Mouse (Mus musculus) layer of hippocampus, postnatal 10 days (tissue): ENCODE data around the gene Hes3. TPM values are rescaled to one million over a fixed set of nuclear protein-coding genes. Genes with fewer than 3 reads are reported as not detected.
A peak's percentile ranks its signal among the peaks of the same experiment; 100 is the strongest.

Experiments
- DNase-seq, 2 experiments: peaks; one replicate each; pipeline ENCODE4 v3.0.0; 2021; ENCODE audit warnings: low spot score in 2 of 2
- total RNA-seq, 2 experiments: library from RNA; stranded (reverse); gene quantifications; 2 replicates each; pipeline ENCODE4 v1.2.3; 2021

Hes3 gene
- total RNA-seq, 2 experiments from 2014 or later: not detected

- DNase-seq: no peak
Measured at GRCm38 (mm10) chr4:152305991-152306390, 14.5 kb upstream of the Hes3 start.

- DNase-seq: no peak
Measured at GRCm38 (mm10) chr4:152304685-152305084, 13.2 kb upstream of the Hes3 start.

GRCm38 (mm10) chr4:152303172-152303571, 11.7 kb upstream of the Hes3 start:
- no peak for DNase-seq

DNA sequence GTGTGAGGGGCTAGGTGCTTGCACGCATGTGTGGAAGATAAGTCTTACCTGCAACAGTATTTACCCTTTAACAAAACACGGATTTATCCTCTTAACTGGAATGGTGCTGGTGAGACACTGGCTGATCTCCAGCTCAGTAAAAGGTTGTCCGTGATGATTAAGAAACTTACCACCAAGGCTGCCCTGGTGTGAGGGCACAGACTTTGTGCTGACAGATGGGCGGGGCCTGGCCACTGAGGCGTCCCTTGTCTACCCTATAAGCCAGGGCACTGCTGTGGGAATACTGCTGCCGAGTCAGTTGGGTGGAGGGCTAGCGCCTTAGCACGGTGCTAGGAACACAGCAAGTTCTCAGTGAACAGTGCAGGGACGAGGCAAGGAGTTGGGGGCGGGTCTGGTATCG, 10.6 kb upstream of the Hes3 start:
- DNase-seq: no peak

DNA sequence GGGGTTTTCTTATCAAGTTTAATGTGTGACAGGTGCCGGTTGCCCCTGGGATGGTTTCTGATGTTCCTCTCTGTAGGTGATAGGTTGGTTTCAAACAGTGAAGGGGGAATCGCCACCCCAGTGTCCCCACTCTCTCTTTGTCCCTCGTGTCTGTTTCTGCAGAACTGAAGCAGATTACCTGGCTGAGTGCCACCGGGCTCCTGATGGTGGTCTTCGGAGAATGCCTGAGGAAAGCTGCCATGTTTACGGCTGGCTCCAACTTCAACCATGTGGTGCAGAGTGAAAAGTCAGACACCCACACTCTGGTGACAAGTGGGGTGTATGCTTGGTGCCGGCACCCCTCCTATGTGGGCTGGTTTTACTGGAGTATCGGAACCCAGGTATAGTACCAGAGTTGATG, 8.9 kb upstream of the Hes3 start:
- DNase-seq: no peak

DNA sequence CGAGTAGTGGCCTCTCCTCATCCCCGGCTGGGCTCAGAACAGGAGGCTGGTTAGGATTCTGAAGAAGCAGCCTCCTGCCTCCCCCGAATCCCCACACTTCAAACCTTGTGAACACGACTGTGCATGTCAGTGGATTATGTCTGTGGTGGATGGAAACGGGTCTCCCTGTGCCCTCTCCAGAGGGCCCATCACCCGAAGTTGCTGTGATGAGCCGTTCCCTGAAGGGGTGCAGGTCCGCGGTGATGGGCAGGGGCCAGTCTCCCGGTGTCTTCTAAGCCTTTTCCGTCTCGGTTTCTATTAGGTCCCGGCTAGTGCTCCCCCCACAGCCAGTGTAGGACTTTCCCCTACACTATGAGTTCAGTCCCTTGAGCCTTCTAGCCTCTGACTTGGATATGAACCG, 7.4 kb upstream of the Hes3 start:
- no peak for DNase-seq

GRCm38 (mm10) chr4:152296874-152297861, 5.7 kb upstream of the Hes3 start, which contains the start of gene Icmt:
Gene Icmt, plus strand, starts transcription at chr4:152297227.
- peak; percentile 99 for DNase-seq

GRCm38 (mm10) chr4:152296371-152296770, 4.9 kb upstream of the Hes3 start:
- no peak for DNase-seq

DNA sequence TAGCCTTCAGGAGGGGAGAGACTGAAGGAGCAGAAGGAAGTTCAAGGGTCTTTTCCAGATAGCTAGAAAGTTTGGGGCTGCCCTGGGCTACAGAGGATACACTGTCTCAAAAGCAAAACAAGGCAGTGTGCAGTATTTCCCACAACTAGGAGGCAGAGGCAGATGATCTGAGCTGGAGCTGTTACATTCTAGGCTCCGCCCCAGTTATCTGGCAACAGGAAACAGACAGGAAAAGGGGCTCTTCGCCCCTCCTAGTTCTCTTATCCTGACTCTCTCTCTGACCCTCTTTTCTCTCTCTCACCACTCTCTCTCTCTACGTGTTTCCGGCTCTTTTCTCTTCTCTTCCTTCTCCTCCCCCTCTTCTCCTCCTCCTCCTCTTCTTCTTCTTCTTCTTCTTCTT, 4.5 kb upstream of the Hes3 start:
- DNase-seq: no peak

DNA sequence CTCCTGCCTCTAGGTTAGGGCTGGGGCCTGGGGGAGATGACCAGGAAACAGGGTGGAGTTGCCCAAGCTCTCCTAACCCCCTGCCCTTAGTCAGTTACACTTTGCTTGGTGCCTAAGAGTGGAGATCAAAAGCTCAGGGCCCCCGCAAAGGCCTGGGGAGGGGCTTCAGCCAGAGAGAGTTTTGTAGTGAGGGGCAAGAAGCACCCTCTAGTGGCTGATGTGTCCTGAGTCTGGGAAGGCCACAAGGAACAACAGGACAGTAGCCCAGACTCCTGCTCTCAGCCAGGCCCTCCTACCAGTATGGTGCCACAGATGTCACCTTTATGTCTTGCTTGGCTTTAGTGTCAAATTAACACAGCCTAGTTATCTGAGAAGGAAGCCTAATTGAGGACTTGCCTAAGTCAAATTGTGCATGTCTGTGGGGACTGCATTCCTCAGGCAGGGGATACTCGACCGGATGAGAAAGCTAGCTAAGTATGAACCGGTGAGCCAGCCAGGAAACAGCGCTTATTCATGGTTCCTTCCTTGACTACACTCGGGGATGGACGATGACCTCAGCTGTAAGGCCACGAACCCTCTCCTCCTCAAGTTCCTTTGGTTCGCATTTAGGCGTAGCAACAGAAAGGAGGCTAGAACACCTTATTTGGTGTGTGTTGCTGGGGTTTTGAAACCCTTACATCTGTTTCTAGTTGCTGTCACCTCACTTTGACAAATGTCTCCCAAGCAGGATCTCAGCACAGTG, 2.9 kb upstream of the Hes3 start:
- DNase-seq: no peak

- no peak for DNase-seq
Measured at GRCm38 (mm10) chr4:152292102-152292765, 772 bp upstream of the Hes3 start.

GRCm38 (mm10) chr4:152290991-152291390, 471 bp downstream of the Hes3 start:
- DNase-seq: no peak

DNA sequence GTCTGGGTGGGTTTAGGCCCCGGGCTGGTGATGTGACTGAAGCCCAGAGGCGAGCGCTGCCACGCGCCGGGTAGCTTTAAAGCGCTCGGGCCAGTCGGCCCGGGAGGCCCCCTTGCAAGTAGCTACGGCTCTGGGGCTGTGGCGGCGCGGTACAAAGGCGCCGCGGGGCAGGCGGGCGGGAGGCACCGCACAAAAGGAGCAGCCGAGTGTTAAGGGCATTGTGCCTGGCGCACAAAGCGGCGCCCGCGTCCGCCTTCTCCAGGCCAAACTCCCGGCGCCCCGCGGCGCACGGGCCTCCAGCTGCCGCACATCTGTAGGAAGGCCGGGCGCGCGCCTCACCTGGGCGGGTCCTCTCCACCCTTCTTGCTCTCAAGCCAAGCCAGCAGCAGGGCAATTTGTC, 1.1 kb downstream of the Hes3 start:
- DNase-seq: no peak

GRCm38 (mm10) chr4:152288398-152288945, 3.0 kb downstream of the Hes3 start:
- DNase-seq: no peak

DNA sequence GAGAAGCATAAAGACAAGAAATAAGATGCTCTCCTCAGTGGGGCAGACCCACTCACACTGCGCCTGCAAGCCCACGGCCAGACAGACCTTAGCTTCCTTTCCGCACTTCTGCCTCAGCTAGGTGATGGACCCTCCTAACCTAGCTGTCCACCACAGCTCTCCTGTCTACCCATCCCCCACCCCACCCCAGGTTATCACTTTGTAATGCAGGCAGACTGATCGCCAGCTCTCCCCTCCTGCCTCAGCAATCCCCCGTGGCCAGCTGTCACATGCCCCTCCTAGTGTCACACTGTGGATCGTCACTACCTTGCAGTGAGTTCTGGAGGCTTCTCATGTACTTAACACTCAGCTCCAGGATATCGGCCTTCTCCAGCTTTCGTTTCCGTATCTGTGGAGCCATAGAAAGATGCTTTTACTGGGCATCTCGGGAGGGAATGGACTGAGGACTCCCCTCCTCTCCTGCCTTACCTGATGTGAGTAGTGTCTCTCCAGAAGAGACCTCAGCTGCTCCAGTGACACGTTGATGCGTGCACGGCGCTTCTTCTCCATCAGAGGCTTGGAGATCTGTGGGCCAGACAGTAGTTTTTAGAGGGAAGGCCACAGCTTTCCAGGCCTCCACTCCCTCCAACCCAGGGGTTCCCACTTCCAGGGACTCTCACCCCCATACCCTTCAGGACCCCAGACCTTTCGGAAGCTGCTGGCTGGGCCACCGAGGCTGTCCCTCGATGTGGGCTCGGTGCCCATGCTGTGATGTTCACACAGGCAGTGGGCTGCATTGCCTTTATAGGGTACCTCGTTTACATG, 3.9 kb downstream of the Hes3 start:
- DNase-seq: no peak

GRCm38 (mm10) chr4:152286887-152287286, 4.6 kb downstream of the Hes3 start:
- peak; percentile 62 to 70 for DNase-seq

DNA sequence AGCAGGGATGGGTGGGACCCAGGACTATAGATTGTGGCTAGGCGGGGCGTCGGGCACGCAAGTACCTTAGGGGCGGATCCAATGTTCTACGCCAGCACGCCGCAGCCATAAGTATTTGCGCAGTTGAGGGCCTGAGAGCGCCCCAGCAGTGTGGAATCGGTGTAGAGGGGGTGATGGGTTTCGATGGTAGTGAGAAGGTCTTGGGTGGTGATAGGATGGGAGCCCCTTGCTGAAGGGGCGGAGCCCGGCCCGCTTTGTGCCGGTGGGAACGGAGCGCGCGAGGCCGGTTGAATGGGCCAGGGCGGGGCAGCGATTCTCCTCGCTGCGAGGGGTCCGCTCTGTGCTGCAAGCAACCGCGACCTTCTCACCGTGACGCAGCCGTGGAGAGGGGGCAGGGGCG, 5.3 kb downstream of the Hes3 start:
- no peak for DNase-seq

DNA sequence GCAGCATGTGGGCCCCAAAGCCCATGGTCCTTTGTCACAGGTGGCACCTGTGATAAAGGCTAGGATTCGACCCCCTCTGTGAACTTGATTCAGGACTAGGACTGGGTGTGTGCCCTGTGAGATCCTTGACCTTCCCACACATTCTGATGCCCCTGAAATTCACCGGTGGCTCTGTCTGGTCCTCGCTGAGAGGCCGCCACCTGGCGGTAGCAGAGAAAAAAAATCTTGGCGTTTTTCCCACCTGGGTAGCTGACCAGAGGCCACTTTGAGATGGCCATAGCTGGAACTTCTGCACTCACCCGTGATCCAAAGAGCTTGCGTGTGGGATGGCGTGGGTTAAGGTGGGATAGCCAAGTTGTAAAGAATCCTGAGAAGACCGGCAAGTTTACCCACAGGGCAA, 6.0 kb downstream of the Hes3 start:
- DNase-seq: peak in 1 of 2 experiments; percentile 60

DNA sequence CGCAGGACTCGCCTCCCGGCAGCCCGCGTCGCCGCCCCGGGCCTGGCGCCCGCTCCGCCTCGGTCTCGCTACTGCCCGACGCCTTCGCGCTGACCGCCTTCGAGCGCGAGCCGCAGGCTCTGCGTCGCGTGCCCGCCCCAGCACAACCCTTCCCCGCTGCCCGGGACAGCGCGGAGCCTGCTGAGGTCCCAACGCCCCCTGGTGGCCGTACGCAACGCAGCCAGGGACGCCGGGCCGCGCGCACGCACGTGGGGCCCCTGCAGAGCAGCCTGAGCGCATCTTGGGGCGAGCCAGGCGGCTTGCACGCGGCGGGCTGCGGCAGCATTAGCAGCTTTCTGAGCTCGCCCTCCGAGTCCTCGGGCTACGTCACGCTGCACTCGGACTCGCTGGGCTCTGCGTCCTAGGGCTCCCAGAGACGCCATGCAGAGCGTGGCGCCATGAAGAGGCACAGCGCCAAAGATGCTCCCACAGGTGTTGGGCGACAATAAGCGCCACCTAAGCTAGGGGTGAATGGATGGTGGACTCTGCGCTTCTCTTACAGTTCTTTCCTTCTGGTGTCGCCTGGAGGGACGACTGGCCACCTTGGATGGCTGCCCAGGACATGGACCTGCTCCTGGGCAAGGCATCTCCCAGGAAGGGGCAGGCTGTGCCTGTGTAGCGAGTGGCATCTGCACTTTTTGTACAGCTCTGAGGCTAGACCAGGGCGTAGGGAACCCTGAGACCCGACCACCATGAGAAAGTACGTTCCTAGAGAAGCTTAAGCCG, 8.1 kb downstream of the Hes3 start:
- peak; percentile 91 to 92 for DNase-seq

DNA sequence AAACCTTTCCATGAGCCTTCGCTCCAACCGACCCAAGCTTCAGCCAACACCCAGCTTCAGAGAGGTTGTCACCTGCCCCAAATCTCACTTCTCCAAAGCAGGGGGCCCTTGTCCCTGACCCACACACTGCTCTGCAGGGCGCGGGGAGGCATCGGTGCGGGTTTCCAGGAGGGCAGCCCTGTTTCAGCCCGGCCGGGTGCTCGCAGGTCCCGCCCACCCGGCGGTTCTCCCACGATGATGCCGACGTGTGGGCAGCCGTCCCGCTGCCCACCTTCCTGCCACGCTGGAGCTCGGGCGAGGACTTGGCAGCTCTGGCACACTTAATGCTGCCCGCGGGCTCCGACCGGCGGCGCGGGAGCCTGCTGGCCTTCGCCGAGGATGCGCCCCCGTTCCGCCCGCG, 8.7 kb downstream of the Hes3 start:
- DNase-seq: no peak
